Mouse (Mus musculus) CD8-positive naive resting alpha-beta T cell, adult 2 months (primary cell): ENCODE results near the gene Ccnd3.
A peak's percentile ranks its signal among the peaks of the same experiment; 100 is the strongest.
"Not testable (repeated sequence)": the region's sequence is repeated elsewhere in the genome, so short reads cannot be mapped to it uniquely, and the experiment has no call there.

Experiments
- DNase-seq, 2 experiments: peaks; one replicate each; pipeline ENCODE4 v3.0.0; 2022; ENCODE audit warnings: low read depth in 2 of 2, low spot score in 2 of 2

Ccnd3 gene

GRCm38 (mm10) chr17:47616119-47616518 is 111.3 kb downstream of the Ccnd3 start:
- no peak for DNase-seq

GRCm38 (mm10) chr17:47616652-47617051 is 111.8 kb downstream of the Ccnd3 start:
- no peak for DNase-seq

GRCm38 (mm10) chr17:47617605-47618307 is 112.9 kb downstream of the Ccnd3 start:
- no peak for DNase-seq

- no peak for DNase-seq
These were observed 113.9 kb downstream of the Ccnd3 start for GRCm38 (mm10) chr17:47618556-47619311.

- DNase-seq = no peak
These were observed 118.2 kb downstream of the Ccnd3 start for GRCm38 (mm10) chr17:47622912-47623554.

GRCm38 (mm10) chr17:47624572-47624971 is 119.7 kb downstream of the Ccnd3 start:
- not testable (repeated sequence) for DNase-seq

GRCm38 (mm10) chr17:47625088-47625487 is 120.2 kb downstream of the Ccnd3 start:
- no peak for DNase-seq

GRCm38 (mm10) chr17:47626031-47626430 is 121.2 kb downstream of the Ccnd3 start:
- DNase-seq = no peak

GRCm38 (mm10) chr17:47627791-47628190 is 122.9 kb downstream of the Ccnd3 start:
- no peak for DNase-seq

GRCm38 (mm10) chr17:47628851-47629676 is 124.2 kb downstream of the Ccnd3 start:
- peak; percentile 88 to 93 for DNase-seq

- DNase-seq = no peak
These were observed 125.1 kb downstream of the Ccnd3 start for GRCm38 (mm10) chr17:47629717-47630677.

- DNase-seq = no peak
These were observed 125.8 kb downstream of the Ccnd3 start, which contains the start of gene Usp49 for GRCm38 (mm10) chr17:47630678-47631065. Gene Usp49 (plus strand): TSS chr17:47630690.

- DNase-seq = no peak
These were observed 127.5 kb downstream of the Ccnd3 start for GRCm38 (mm10) chr17:47632181-47632840.

GRCm38 (mm10) chr17:47633999-47634770 is 129.3 kb downstream of the Ccnd3 start:
- DNase-seq = no peak

- DNase-seq = no peak
These were observed 138.1 kb downstream of the Ccnd3 start for GRCm38 (mm10) chr17:47642992-47643391.

- DNase-seq = peak; percentile 35 to 58
These were observed 141.8 kb downstream of the Ccnd3 start for GRCm38 (mm10) chr17:47646683-47647082.

- DNase-seq = no peak
These were observed 144.1 kb downstream of the Ccnd3 start for GRCm38 (mm10) chr17:47648966-47649365.
